Mouse (Mus musculus) kidney, adult 2 months (tissue): Measurements from ENCODE around the gene Sh3bp5l. TPM values are rescaled to one million over a fixed set of nuclear protein-coding genes. Genes with fewer than 3 reads are reported as not detected.

Experiments used
- DNase-seq: peaks from one replicate; pipeline ENCODE4 v3.0.0; 2021
- H3K27ac ChIP-seq: fragments of 200-500 bp; 2 replicates; pipeline ENCODE4 v1.5.1; 2012; ENCODE audit warnings: low read depth, low read length, control low read depth, inconsistent platforms; ENCODE audit not compliant: insufficient read depth
- H3K27me3 ChIP-seq: fragments of 200-500 bp; replicated peaks from 2 replicates; pipeline ENCODE4 v1.6.1; 2012; ENCODE audit warnings: mild to moderate bottlenecking, moderate library complexity, low read length, inconsistent platforms; ENCODE audit not compliant: control insufficient read depth, insufficient read depth
- H3K36me3 ChIP-seq: fragments of 200-500 bp; 2 replicates; pipeline ENCODE4 v1.6.1; 2012; ENCODE audit warnings: mild to moderate bottlenecking, moderate library complexity, low read length, inconsistent platforms; ENCODE audit not compliant: control insufficient read depth, insufficient read depth
- H3K4me1 ChIP-seq: fragments of 200-500 bp; 2 replicates; pipeline ENCODE4 v1.6.1; 2011; ENCODE audit warnings: low read length; ENCODE audit not compliant: control insufficient read depth, insufficient read depth
- H3K4me3 ChIP-seq: fragments of 200-500 bp; 2 replicates; pipeline ENCODE4 v1.5.1; 2011; ENCODE audit warnings: mild to moderate bottlenecking, low read depth, low read length, control low read depth; ENCODE audit not compliant: insufficient read depth
- CTCF ChIP-seq: fragments of 200-500 bp; conservative IDR thresholded peaks from 2 replicates; pipeline ENCODE4 v1.5.1; 2011; ENCODE audit warnings: low read depth, mild to moderate bottlenecking, control low read depth, low read length, moderate library complexity, mixed read lengths; ENCODE audit not compliant: insufficient read depth, insufficient read length
- POLR2A ChIP-seq: fragments of 200-500 bp; IDR thresholded peaks from one replicate; pipeline ENCODE4 v1.6.1; 2011; ENCODE audit warnings: low read depth, low read length, control low read depth
- WGBS: fragments of 180-500 bp; shearing (Covaris S2); methylation state at CpG from one replicate; pipeline ENCODE4 v1.1.7; 2018; 5-methylcytosine and 5-hydroxymethylcytosine counted together
- polyA plus RNA-seq: library from polyadenylated mRNA; depleted of rRNA; stranded (reverse); fragments of >200 nt; gene quantifications from 2 replicates; pipeline ENCODE4 v1.2.3, GENCODE M21; 2012; rRNA removed

The Sh3bp5l gene
- 29.7 and 32.8 TPM in 2 replicates for polyA plus RNA-seq

DNA sequence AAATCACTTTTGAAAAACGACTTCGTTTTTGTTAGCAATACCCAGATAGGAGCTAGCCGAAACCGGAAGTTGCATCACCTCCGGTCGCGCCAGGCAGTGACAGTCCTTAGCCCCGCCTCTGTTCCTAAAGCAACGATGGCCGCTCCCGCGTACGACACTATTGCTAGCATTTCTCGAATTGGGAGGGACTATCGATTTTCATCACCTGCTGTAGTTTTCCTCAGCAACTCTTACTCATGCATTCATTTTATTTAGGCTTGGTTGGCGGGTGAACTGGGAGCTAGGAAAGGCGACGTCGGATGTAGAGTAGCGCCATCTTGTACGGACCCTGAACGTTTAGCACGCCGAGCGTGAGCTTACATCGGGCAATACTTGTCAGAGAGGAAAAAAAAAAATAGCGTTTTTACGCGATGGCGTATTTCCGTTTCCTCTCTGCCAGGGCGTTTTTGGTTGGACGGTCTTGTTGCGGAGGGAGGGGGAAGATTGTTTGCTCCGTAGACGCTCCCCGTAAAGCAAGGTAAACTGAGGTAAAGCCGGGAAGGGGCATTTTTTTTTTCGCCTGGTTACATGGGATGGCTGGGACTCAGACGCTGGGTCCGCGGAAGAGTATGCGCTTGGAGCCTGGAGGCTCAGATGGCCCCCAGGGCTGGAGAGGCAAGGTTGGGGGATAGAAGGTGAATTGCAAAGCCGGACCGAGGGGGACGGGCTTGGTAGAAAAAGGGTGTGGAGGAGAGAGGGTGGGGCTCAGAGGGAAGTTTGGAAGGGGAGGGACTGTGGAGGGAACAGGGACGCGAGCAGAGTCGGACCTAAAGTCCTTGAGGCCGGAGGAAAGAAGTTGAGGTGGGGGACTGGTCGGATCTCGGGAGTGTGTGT lies at the start of gene Sh3bp5l, which contains the start of gene Zfp672:
TSS of gene Sh3bp5l (plus strand) at position 449 of the 873 bp plus-strand sequence.
TSS of gene Zfp672 (minus strand) at position 64 of the 873 bp plus-strand sequence.
- under 1% methylated on average over 52 of the region's 52 CpGs for WGBS
- Histone ChIP-seq H3K36me3 (no peaks in the 10 kb centered on the region), H3K4me1 (peaks cover 8% of the 10 kb centered on the region), H3K27me3 (no peaks in the 10 kb centered on the region), H3K4me3 (peak within 1 kb of the TSS; percentile 72), H3K27ac (peak within 1 kb of the TSS; percentile 91)
- peak; percentile 97 for DNase-seq
- TF ChIP-seq CTCF (no peak), POLR2A (no peak)

DNA sequence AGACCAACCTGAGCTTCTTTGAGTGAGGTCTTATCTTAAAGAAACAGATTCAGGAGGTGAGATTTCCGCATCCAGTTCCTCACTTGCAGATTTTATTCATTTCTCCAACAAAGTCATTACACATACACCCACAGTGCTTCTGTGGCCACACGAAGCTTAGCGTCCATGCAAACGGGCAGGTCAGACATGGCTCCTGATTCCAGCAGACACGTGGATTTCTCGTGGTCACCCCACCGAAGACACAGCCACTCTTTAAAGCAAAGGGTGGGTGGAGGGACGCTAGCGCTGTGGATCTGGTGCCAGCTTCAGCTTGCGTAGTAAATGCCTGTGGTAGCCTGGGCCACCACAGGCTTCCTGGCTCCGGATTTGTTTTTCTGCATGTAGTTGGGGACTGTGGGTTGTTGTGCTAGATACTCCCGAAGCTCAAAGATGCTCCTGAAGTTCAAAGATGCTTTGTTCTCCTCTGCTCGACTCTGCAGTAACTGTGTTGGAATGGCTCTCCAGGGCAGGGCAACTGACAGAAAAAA lies 48.5 kb upstream of the Sh3bp5l start:
- Histone ChIP-seq H3K4me1 (no peaks in the 10 kb centered on the region), H3K4me3 (no peak overlapping the region), H3K36me3 (no peaks in the 10 kb centered on the region), H3K27ac (no peak overlapping the region), H3K27me3 (no peaks in the 10 kb centered on the region)
- TF ChIP-seq POLR2A (no peak), CTCF (no peak)
- no peak for DNase-seq
- WGBS: 84% methylated on average over 13 of the region's 13 CpGs

DNA sequence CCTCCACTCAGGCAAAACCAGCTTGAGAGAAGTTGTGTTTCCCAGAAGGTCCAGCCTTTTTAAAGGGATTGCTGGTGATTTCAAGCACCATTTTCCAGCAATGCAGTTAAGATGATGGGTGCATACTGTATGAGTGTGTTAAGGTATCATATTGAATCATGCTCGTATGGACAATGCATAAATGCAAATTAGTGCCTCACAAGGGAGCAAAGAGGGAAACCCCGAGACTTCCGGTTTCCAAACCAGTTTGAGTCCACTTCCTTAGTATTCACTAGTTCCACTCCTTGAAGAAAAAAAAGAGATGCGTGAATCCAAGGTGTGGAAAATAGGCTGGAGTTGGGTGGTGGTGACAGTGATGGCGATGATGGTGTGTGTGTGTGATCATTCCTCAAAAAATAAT lies 48.0 kb upstream of the Sh3bp5l start:
- no peak overlapping the region for H3K27ac ChIP-seq
- H3K36me3 ChIP-seq: no peaks in the 10 kb centered on the region
- TF ChIP-seq CTCF (no peak), POLR2A (no peak)
- no peaks in the 10 kb centered on the region for H3K4me1 ChIP-seq
- H3K27me3 ChIP-seq: no peaks in the 10 kb centered on the region
- 78% methylated on average over 5 of the region's 5 CpGs for WGBS
- no peak for DNase-seq
- no peak overlapping the region for H3K4me3 ChIP-seq

DNA sequence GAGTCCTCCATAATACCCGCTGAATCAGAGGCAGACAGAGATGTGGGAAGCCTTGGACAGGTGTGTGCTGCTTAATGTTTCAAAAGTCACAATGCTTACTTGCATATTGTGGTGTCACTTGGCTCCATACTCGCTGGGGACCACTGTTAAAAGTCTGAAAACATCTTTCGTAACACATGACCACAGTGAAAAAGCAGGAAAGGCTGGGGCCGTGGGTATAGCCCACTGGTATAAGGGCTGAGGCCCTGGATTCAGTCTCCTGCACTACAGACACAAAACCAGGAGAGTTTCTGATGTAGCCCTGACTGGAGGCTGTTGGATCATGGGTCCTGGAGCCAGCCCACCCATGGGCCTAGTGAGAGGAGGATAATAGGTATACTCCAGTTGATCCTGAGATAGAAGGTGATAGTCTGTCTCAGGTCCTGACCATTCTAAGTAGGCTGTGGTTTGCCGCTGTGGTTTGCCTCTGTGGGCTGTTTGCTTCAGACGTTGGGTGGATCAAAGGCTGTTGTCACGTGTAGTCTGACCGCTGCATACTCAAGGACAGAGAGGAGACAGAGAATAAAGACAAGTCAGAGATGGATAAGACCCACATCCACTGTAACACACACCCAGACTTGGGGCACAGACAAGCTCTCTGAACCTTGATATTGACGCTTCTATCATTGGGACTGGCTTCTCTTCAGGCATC lies 40.4 kb upstream of the Sh3bp5l start:
- Histone ChIP-seq H3K36me3 (no peaks in the 10 kb centered on the region), H3K27ac (no peak overlapping the region), H3K4me3 (no peak overlapping the region), H3K27me3 (no peaks in the 10 kb centered on the region), H3K4me1 (no peaks in the 10 kb centered on the region)
- no peak for TF ChIP-seq POLR2A
- TF ChIP-seq CTCF: no peak
- WGBS: 80% methylated on average over 9 of the region's 9 CpGs
- DNase-seq: no peak

DNA sequence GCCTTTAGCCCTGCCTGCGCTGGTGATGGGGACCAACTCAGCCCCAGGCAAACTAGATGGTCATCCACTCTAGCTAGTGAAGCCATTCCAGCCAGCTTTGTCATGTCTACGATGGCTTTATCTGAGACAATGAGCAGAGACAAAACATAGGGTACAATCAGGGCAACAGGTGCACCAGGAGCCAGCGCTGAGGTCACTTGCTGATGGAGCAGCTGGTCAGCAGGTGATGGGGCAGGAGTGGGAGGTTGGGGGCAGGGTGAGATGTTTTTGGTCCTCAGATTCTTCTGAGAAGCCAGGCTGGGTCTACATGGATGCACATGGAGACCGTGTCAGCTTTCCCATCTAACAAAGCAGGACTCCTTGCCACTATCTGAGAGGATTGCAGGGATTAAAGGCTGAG lies 39.7 kb upstream of the Sh3bp5l start:
- no peaks in the 10 kb centered on the region for H3K36me3 ChIP-seq
- H3K27ac ChIP-seq: no peak overlapping the region
- H3K4me3 ChIP-seq: no peak overlapping the region
- TF ChIP-seq POLR2A (no peak), CTCF (no peak)
- H3K27me3 ChIP-seq: no peaks in the 10 kb centered on the region
- no peaks in the 10 kb centered on the region for H3K4me1 ChIP-seq
- DNase-seq: no peak
- 87% methylated on average over 4 of the region's 4 CpGs for WGBS

DNA sequence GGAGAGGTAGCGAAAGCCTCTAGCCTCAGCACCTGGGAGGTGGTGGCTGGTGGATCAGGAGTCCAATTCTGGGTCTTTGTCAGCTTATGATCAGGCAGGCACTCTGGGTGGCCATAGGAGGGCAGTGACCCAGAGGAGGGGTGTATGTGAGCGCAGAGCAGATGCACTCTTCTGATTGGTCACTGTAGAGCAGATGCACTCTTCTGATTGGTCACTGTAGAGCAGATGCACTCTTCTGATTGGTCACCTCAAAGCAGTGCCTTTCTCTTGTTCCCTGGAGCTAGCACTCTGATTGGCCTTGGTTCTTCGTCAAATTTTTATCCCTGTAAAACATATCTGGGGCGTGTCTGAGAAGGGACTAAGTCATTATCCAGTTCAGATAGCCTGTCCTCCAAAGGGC lies 37.7 kb upstream of the Sh3bp5l start:
- Histone ChIP-seq H3K27ac (no peak overlapping the region), H3K36me3 (no peaks in the 10 kb centered on the region), H3K27me3 (no peaks in the 10 kb centered on the region), H3K4me1 (no peaks in the 10 kb centered on the region), H3K4me3 (no peak overlapping the region)
- no peak for DNase-seq
- TF ChIP-seq CTCF (no peak), POLR2A (no peak)
- WGBS: 67% methylated on average over 4 of the region's 4 CpGs

DNA sequence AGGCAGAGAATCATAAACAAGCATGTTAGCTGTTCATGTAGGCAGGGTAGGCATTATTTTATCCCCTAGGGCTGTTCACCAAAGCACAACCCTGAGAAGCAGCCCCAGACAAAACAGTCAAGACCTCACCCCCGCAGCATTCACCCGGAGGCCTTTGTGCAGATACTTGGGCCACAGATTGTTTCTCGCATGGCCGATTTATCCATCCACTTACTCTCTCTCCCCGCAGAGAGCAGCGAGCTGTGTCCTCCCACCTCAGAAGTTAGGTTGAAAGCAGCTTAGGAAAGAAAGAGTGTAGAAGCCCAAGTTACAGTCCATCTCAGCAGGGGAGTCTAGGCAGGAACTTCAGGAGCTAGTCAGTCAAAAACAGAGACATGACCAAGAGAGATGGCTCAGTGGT lies 33.1 kb upstream of the Sh3bp5l start:
- H3K4me1 ChIP-seq: no peaks in the 10 kb centered on the region

More for the DNA sequence above, 33.1 kb upstream of the Sh3bp5l start:
- H3K27me3 ChIP-seq: no peaks in the 10 kb centered on the region
- no peaks in the 10 kb centered on the region for H3K36me3 ChIP-seq
- TF ChIP-seq CTCF: no peak
- no peak for TF ChIP-seq POLR2A
- no peak overlapping the region for H3K4me3 ChIP-seq
- DNase-seq: no peak
- no peak overlapping the region for H3K27ac ChIP-seq
- WGBS: 43% methylated on average over 6 of the region's 6 CpGs
